ENCODE assay signal across 17 mouse cellular contexts in genomic region chr5:34523958-34524485, GRCm38 (mm10). TPM values are rescaled to one million over a fixed set of nuclear protein-coding genes. Genes with fewer than 3 reads are reported as not detected.
A peak's percentile ranks its signal among the peaks of the same experiment; 100 is the strongest.
DNase-seq lines count a peak whose midpoint lies in the region; ATAC-seq and TF ChIP-seq lines count a peak whose summit lies in the region.
"Had no signal": no experiment of that assay in that cellular context is flagged by ENCODE, and none has a peak within 500 bp of the region (broad histone marks: within the 10 kb centered on the region; RNA-seq: fewer than 3 reads in every experiment).

No protein-coding gene starts in this region.

- TF ChIP-seq EP300 in lung, postnatal 0 days (IDR thresholded peaks at IDR 0.05), result no peak

- H3K4me2 ChIP-seq in lung, postnatal 0 days (replicated peaks; ENCODE audit: low read depth, low read length), result no peak overlapping the region
- H3K4me2 ChIP-seq: embryonic facial prominence, embryonic 13.5 days; heart, embryonic 15.5 days; hindbrain, embryonic 12.5 days had no signal

- H3K27ac ChIP-seq in lung, postnatal 0 days (ENCODE audit: low read length), result no peak overlapping the region
- H3K27ac ChIP-seq: embryonic facial prominence, embryonic 13.5 days; forebrain, embryonic 10.5 days; heart, embryonic 15.5 days; hindbrain, embryonic 12.5 days had no signal

- peak; percentile 89 for DNase-seq in heart, adult 11 months
- DNase-seq in heart, postnatal 25 days (ENCODE audit: low spot score), result no peak
- DNase-seq in lung, postnatal 0 days (ENCODE audit: low spot score), result no peak
- no peak for DNase-seq in lung, postnatal 14 days
- DNase-seq in 416B (ENCODE audit: low read depth), result peak; percentile 70
- peak; percentile 49 for DNase-seq in induced T-regulatory cell, adult 2 months (ENCODE audit: low read depth)
- no peak for DNase-seq in kidney, adult 18-20 months
- DNase-seq in heart, adult 18-20 months, result no peak
- DNase-seq: cerebellum, adult 11 months; kidney, adult 9 months; lung, adult 18-20 months; right cerebral cortex, postnatal 14 days had no signal

- H3K4me3 ChIP-seq in lung, postnatal 0 days (ENCODE audit: low read depth, low read length), result no peak overlapping the region
- H3K4me3 ChIP-seq: embryonic facial prominence, embryonic 13.5 days; forebrain, embryonic 10.5 days; heart, embryonic 15.5 days; hindbrain, embryonic 12.5 days had no signal

- no peaks in the 10 kb centered on the region for H3K27me3 ChIP-seq in lung, postnatal 0 days (replicated peaks; ENCODE audit: insufficient read depth, low read length)
- H3K27me3 ChIP-seq: heart, embryonic 15.5 days had no signal

- H3K9me3 ChIP-seq in lung, postnatal 0 days (ENCODE audit: low read length), result no peaks in the 10 kb centered on the region
- H3K9me3 ChIP-seq: embryonic facial prominence, embryonic 13.5 days; forebrain, embryonic 10.5 days; heart, embryonic 15.5 days; hindbrain, embryonic 12.5 days had no signal

- H3K36me3 ChIP-seq in lung, postnatal 0 days (ENCODE audit: insufficient read depth, low read length), result no peaks in the 10 kb centered on the region
- H3K36me3 ChIP-seq: embryonic facial prominence, embryonic 13.5 days; forebrain, embryonic 10.5 days; heart, embryonic 15.5 days; hindbrain, embryonic 12.5 days had no signal

- H3K4me1 ChIP-seq in lung, postnatal 0 days (ENCODE audit: insufficient read depth, low read depth, low read length), result no peaks in the 10 kb centered on the region; the same call in 1 of the 2 replicates
- H3K4me1 ChIP-seq: hindbrain, embryonic 12.5 days had no signal

- WGBS in lung, postnatal 0 days, result 55% methylated on average over 4 of the region's 4 CpGs

- intact Hi-C loops in heart, postnatal 25 days (cut with DNase I), result no loop called here

- 0 out of 2 replicates have a peak, but pooled peaks have one; percentile 9 for TF ChIP-seq CTCF in lung, postnatal 0 days (IDR thresholded peaks at IDR 0.05)

- ATAC-seq in lung, postnatal 0 days, result no peak
- ATAC-seq: activated CD4-positive, CD25-positive, alpha-beta regulatory T cell, adult 4 months had no signal

- no peak overlapping the region for H3K9ac ChIP-seq in lung, postnatal 0 days (replicated peaks; ENCODE audit: low read depth)
- H3K9ac ChIP-seq: embryonic facial prominence, embryonic 13.5 days; heart, embryonic 15.5 days; hindbrain, embryonic 12.5 days had no signal

RNA-seq across cellular contexts. Expression of gene Sh3bp2, which starts 1.6 kb away (rescaled TPM):
- 1 to 10 TPM; 1.7 to 3.3 TPM for total RNA-seq in heart, postnatal 25 days (2021)
- 7.7 and 9.2 TPM in 2 replicates for polyA plus RNA-seq in lung, postnatal 0 days (2015; fragmentation: Nextera tagmentation; extraction: Ambion mirVana)
- 1 to 10 TPM; 2.6 to 3.2 TPM for total RNA-seq in heart, adult 18-20 months (2021)

RNA-seq across cellular contexts. Expression of gene Tnip2, which starts 10.2 kb away (rescaled TPM):
- 1 to 10 TPM; 6.3 to 7.2 TPM for total RNA-seq in heart, postnatal 25 days (2021)
- polyA plus RNA-seq in lung, postnatal 0 days (2015; fragmentation: Nextera tagmentation; extraction: Ambion mirVana), result 23.3 and 24.2 TPM in 2 replicates
- 1 to 10 TPM; 5.7 to 5.9 TPM for total RNA-seq in heart, adult 18-20 months (2021)

RNA-seq across cellular contexts. Expression of gene Add1, which starts 49.4 kb away (rescaled TPM):
- total RNA-seq in heart, postnatal 25 days (2021), result 100 to 1,000 TPM; 125 to 136 TPM
- 135 and 145 TPM in 2 replicates for polyA plus RNA-seq in lung, postnatal 0 days (2015; fragmentation: Nextera tagmentation; extraction: Ambion mirVana)
- 100 to 1,000 TPM; 124 to 133 TPM for total RNA-seq in heart, adult 18-20 months (2021)

Comparison
In these comparisons a context has a peak if more than half of its experiments do, and no peak if none do; other contexts are left out.
1. DNase-seq: peak in heart, adult 11 months (single experiment), 416B (single experiment) and induced T-regulatory cell, adult 2 months (single experiment); none in heart, postnatal 25 days (single experiment), lung, postnatal 0 days (single experiment), lung, postnatal 14 days (single experiment), kidney, adult 18-20 months (single experiment) and heart, adult 18-20 months (0 of 2).